Mouse (Mus musculus) intestine, embryonic 15.5 days (tissue): ENCODE data around the gene Tnk2. TPM values are rescaled to one million over a fixed set of nuclear protein-coding genes. Genes with fewer than 3 reads are reported as not detected.
A peak's percentile ranks its signal among the peaks of the same experiment; 100 is the strongest.
"Not testable (repeated sequence)": the region's sequence is repeated elsewhere in the genome, so short reads cannot be mapped to it uniquely, and the experiment has no call there.

Source experiments
- ATAC-seq: fragments of 200-750 bp; cut with Nextera tagmentation; 2 replicates; pipeline ENCODE4 v1.8.0; 2017; ENCODE audit warnings: moderate TSS enrichment, moderate library complexity
- H3K27ac ChIP-seq: fragments of 300-500 bp; sonication (generic); 2 replicates; pipeline ENCODE4 v1.5.1; 2015; ENCODE audit warnings: mild to moderate bottlenecking, inconsistent platforms
- H3K27me3 ChIP-seq: fragments of 300-500 bp; sonication (generic); replicated peaks from 2 replicates; pipeline ENCODE4 v1.6.1; 2015; ENCODE audit warnings: inconsistent platforms
- H3K36me3 ChIP-seq: fragments of 300-500 bp; sonication (generic); 2 replicates; pipeline ENCODE4 v1.6.1; 2015; ENCODE audit warnings: inconsistent platforms
- H3K4me1 ChIP-seq: fragments of 300-500 bp; sonication (generic); replicated peaks from 2 replicates; pipeline ENCODE4 v1.6.1; 2015; ENCODE audit warnings: inconsistent platforms
- H3K4me2 ChIP-seq: fragments of 300-500 bp; sonication (generic); replicated peaks from 2 replicates; pipeline ENCODE4 v1.6.1; 2015; ENCODE audit warnings: mild to moderate bottlenecking, inconsistent platforms
- H3K4me3 ChIP-seq: fragments of 300-500 bp; sonication (generic); replicated peaks from 2 replicates; pipeline ENCODE4 v1.5.1; 2015; ENCODE audit warnings: inconsistent platforms
- H3K9ac ChIP-seq: fragments of 300-500 bp; sonication (generic); 2 replicates; pipeline ENCODE4 v1.6.1; 2015; ENCODE audit warnings: inconsistent platforms
- H3K9me3 ChIP-seq: fragments of 300-500 bp; sonication (generic); 2 replicates; pipeline ENCODE4 v1.6.1; 2016; ENCODE audit warnings: inconsistent platforms
- WGBS: fragments of 180-500 bp; shearing (Covaris S2); methylation state at CpG from one replicate; pipeline ENCODE4 v1.1.7; 2015; 5-methylcytosine and 5-hydroxymethylcytosine counted together
- polyA plus RNA-seq: library from polyadenylated mRNA; unstranded; fragments of >200 nt; fragmentation: Nextera tagmentation; extraction: Ambion mirVana; gene quantifications from 2 replicates; pipeline ENCODE4 v1.2.1, GENCODE M21; 2015

The Tnk2 gene
- polyA plus RNA-seq, 1 experiment from 2014 or later = 9.2 TPM

GRCm38 (mm10) chr16:32638476-32638875 is 5.2 kb upstream of the Tnk2 start:
- Histone ChIP-seq H3K9ac (no peak overlapping the region), H3K4me3 (no peak overlapping the region), H3K4me1 (no peaks in the 10 kb centered on the region), H3K9me3 (no peaks in the 10 kb centered on the region), H3K36me3 (no peaks in the 10 kb centered on the region), H3K4me2 (no peak overlapping the region), H3K27ac (no peak overlapping the region), H3K27me3 (no peaks in the 10 kb centered on the region)
- peak; percentile 77 for ATAC-seq
- WGBS = 13% methylated on average over 8 of the region's 8 CpGs

- 43% methylated on average over 5 of the region's 5 CpGs for WGBS
- Histone ChIP-seq H3K27me3 (no peaks in the 10 kb centered on the region), H3K4me3 (no peak overlapping the region), H3K9ac (no peak overlapping the region), H3K4me1 (peaks cover 8% of the 10 kb centered on the region), H3K36me3 (no peaks in the 10 kb centered on the region), H3K9me3 (no peaks in the 10 kb centered on the region), H3K4me2 (no peak overlapping the region), H3K27ac (no peak overlapping the region)
- no peak for ATAC-seq
Measured at GRCm38 (mm10) chr16:32640096-32640495, 3.6 kb upstream of the Tnk2 start.

- not testable (repeated sequence) for H3K27me3 ChIP-seq, H3K9ac ChIP-seq, H3K36me3 ChIP-seq, ATAC-seq, H3K9me3 ChIP-seq, H3K27ac ChIP-seq, H3K4me3 ChIP-seq, H3K4me2 ChIP-seq
- H3K4me1 ChIP-seq = peaks cover 14% of the 10 kb centered on the region
- WGBS = 67% methylated on average over 2 of the region's 2 CpGs
Measured at GRCm38 (mm10) chr16:32640683-32641082, 3.0 kb upstream of the Tnk2 start.

GRCm38 (mm10) chr16:32641440-32642219 is 2.0 kb upstream of the Tnk2 start:
- Histone ChIP-seq H3K36me3 (no peaks in the 10 kb centered on the region), H3K27ac (no peak overlapping the region), H3K9ac (no peak overlapping the region), H3K27me3 (no peaks in the 10 kb centered on the region), H3K4me2 (no peak overlapping the region), H3K4me1 (peaks cover 22% of the 10 kb centered on the region), H3K9me3 (no peaks in the 10 kb centered on the region), H3K4me3 (no peak overlapping the region)
- 53% methylated on average over 20 of the region's 20 CpGs for WGBS
- ATAC-seq = no peak

- Histone ChIP-seq H3K27me3 (no peaks in the 10 kb centered on the region), H3K27ac (no peak overlapping the region), H3K4me2 (no peak overlapping the region), H3K36me3 (no peaks in the 10 kb centered on the region), H3K9me3 (no peaks in the 10 kb centered on the region), H3K4me1 (peaks cover 22% of the 10 kb centered on the region), H3K4me3 (no peak overlapping the region), H3K9ac (no peak overlapping the region)
- ATAC-seq = no peak
- 62% methylated on average over 13 of the region's 13 CpGs for WGBS
Measured at GRCm38 (mm10) chr16:32642280-32642679, 1.4 kb upstream of the Tnk2 start.

GRCm38 (mm10) chr16:32644069-32644800 is 561 bp downstream of the Tnk2 start:
- no peaks in the 10 kb centered on the region for H3K9me3 ChIP-seq
- peak; percentile 75 for ATAC-seq
- WGBS = 0% methylated on average over 51 of the region's 82 CpGs
- no peaks in the 10 kb centered on the region for H3K36me3 ChIP-seq
- H3K4me3 ChIP-seq = peak overlapping the region; percentile 93
- H3K4me1 ChIP-seq = peaks cover 22% of the 10 kb centered on the region
- peak overlapping the region; percentile 86 for H3K9ac ChIP-seq
- H3K27ac ChIP-seq = peak overlapping the region; percentile 82
- no peaks in the 10 kb centered on the region for H3K27me3 ChIP-seq
- H3K4me2 ChIP-seq = peak overlapping the region; percentile 94

- peak overlapping the region; percentile 86 for H3K9ac ChIP-seq
- peak overlapping the region; percentile 93 for H3K4me3 ChIP-seq
- H3K27ac ChIP-seq = peak overlapping the region; percentile 82
- ATAC-seq = 0 out of 2 replicates have a peak, but pooled peaks have one; percentile 4
- 12% methylated on average over 12 of the region's 12 CpGs for WGBS
- H3K4me2 ChIP-seq = peak overlapping the region; percentile 94
- H3K27me3 ChIP-seq = no peaks in the 10 kb centered on the region
- peaks cover 22% of the 10 kb centered on the region for H3K4me1 ChIP-seq
- no peaks in the 10 kb centered on the region for H3K9me3 ChIP-seq
- no peaks in the 10 kb centered on the region for H3K36me3 ChIP-seq
Measured at GRCm38 (mm10) chr16:32644801-32645170, 1.1 kb downstream of the Tnk2 start.

- H3K9ac ChIP-seq = no peak overlapping the region
- peak overlapping the region; percentile 93 for H3K4me3 ChIP-seq
- no peaks in the 10 kb centered on the region for H3K36me3 ChIP-seq
- no peaks in the 10 kb centered on the region for H3K9me3 ChIP-seq
- peaks cover 22% of the 10 kb centered on the region for H3K4me1 ChIP-seq
- WGBS = 19% methylated on average over 14 of the region's 14 CpGs
- peak overlapping the region; percentile 94 for H3K4me2 ChIP-seq
- H3K27me3 ChIP-seq = no peaks in the 10 kb centered on the region
- no peak overlapping the region for H3K27ac ChIP-seq
- peak; percentile 63 for ATAC-seq
Measured at GRCm38 (mm10) chr16:32645361-32645914, 1.8 kb downstream of the Tnk2 start.

GRCm38 (mm10) chr16:32646014-32646413 is 2.3 kb downstream of the Tnk2 start:
- H3K36me3 ChIP-seq = no peaks in the 10 kb centered on the region
- peak overlapping the region; percentile 94 for H3K4me2 ChIP-seq
- H3K9me3 ChIP-seq = no peaks in the 10 kb centered on the region
- no peak overlapping the region for H3K27ac ChIP-seq
- H3K27me3 ChIP-seq = no peaks in the 10 kb centered on the region
- ATAC-seq = no peak
- peaks cover 22% of the 10 kb centered on the region for H3K4me1 ChIP-seq
- peak overlapping the region; percentile 93; the same call in 1 of the 2 replicates for H3K4me3 ChIP-seq
- WGBS = 77% methylated on average over 9 of the region's 9 CpGs
- H3K9ac ChIP-seq = peak overlapping the region; percentile 26

- H3K4me3 ChIP-seq = no peak overlapping the region
- no peaks in the 10 kb centered on the region for H3K9me3 ChIP-seq
- no peaks in the 10 kb centered on the region for H3K36me3 ChIP-seq
- no peaks in the 10 kb centered on the region for H3K27me3 ChIP-seq
- H3K4me1 ChIP-seq = peaks cover 22% of the 10 kb centered on the region
- H3K27ac ChIP-seq = no peak overlapping the region
- H3K4me2 ChIP-seq = no peak overlapping the region
- ATAC-seq = no peak
- no peak overlapping the region for H3K9ac ChIP-seq
Measured at GRCm38 (mm10) chr16:32647712-32648111, 4.0 kb downstream of the Tnk2 start.

GRCm38 (mm10) chr16:32650461-32650860 is 6.8 kb downstream of the Tnk2 start:
- no peak for ATAC-seq
- H3K4me3 ChIP-seq = no peak overlapping the region
- no peak overlapping the region for H3K9ac ChIP-seq
- H3K27ac ChIP-seq = peak overlapping the region; percentile 13; the same call in 1 of the 2 replicates
- no peak overlapping the region for H3K4me2 ChIP-seq
- peaks cover 10% of the 10 kb centered on the region for H3K4me1 ChIP-seq
- H3K36me3 ChIP-seq = no peaks in the 10 kb centered on the region
- no peaks in the 10 kb centered on the region for H3K9me3 ChIP-seq
- H3K27me3 ChIP-seq = no peaks in the 10 kb centered on the region

- no peak for ATAC-seq
- Histone ChIP-seq H3K4me1 (peaks cover 6% of the 10 kb centered on the region), H3K36me3 (no peaks in the 10 kb centered on the region), H3K27ac (peak overlapping the region; percentile 13; the same call in 1 of the 2 replicates), H3K4me3 (no peak overlapping the region), H3K27me3 (no peaks in the 10 kb centered on the region), H3K4me2 (no peak overlapping the region), H3K9ac (no peak overlapping the region), H3K9me3 (no peaks in the 10 kb centered on the region)
- 75% methylated on average over 5 of the region's 5 CpGs for WGBS
Measured at GRCm38 (mm10) chr16:32650974-32651618, 7.4 kb downstream of the Tnk2 start.
